Mouse (Mus musculus) adipose tissue, adult 10 weeks (tissue): ENCODE data around the gene Copz2. TPM values are rescaled to one million over a fixed set of nuclear protein-coding genes. Genes with fewer than 3 reads are reported as not detected.

Experiments used
- polyA plus RNA-seq: library from polyadenylated mRNA; stranded (reverse); fragments of 350-450 nt; fragmentation: Illumina TruSeq; extraction: RNeasy Lipid Tissue Mini Kit (QIAGEN cat#74804); gene quantifications from one replicate; pipeline ENCODE4 v1.2.3, GENCODE M21; 2014; ENCODE audit warnings: low read depth, low replicate concordance

Copz2 gene
- polyA plus RNA-seq: 60.0 TPM

DNA sequence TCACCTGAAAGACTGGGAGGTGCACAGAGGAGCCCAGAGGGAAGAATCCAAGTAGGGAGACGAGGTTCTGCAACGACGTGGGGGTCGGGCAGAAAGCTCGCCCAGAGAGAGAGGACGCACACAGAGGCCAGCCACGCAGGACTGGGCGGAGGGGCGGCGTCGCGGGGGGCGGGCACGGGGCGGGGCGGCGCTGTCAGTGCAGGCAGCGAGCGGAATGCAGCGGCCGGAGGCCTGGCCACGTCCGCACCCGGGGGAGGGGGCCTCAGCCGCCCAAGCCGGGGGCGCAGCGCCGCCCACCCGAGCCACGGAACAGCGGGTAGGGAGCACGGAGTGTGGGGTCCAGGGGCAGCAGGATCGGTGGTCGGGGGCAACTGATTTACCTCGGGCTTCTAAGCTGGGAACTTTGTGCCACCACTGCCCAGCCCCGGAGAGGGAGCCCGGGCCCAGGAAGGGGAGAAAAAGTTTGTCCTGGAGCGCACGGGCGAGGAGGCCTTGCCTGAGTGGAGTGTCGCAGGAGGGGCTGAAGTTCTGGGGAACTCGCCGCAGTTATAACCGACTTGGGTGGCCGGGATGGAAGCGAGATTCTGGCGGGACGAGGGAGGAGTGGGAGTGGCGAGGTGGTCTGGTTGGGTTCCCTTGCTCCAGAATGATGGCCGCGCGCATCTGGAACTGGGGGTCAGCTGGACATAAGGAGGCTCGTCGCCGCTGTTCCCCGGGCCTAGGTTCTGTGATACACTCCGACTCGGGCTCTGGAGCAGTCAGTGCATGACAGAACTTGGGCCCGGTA is at the start of gene Copz2:
Copz2 (plus strand) TSS at position 190 of the 787 bp plus-strand sequence.

GRCm38 (mm10) chr11:96829813-96830538 is 19.7 kb upstream of the Copz2 start, which contains the start of gene Nfe2l1:
Gene Nfe2l1, minus strand, starts transcription at chr11:96829968.

Other genes starting within 250 kb of the Copz2 start
- 41.8 TPM for gene Snx11, start 72.3 kb upstream of the Copz2 start, polyA plus RNA-seq
- gene Cbx1, start 60.7 kb upstream of the Copz2 start, polyA plus RNA-seq: 45.5 TPM
- 181 TPM for gene Nfe2l1, start 19.9 kb upstream of the Copz2 start, polyA plus RNA-seq
- gene Cdk5rap3, start 66.6 kb downstream of the Copz2 start, polyA plus RNA-seq: 63.9 TPM
- gene Prr15l, start 78.2 kb downstream of the Copz2 start, polyA plus RNA-seq: 32.7 TPM
- gene Pnpo, start 94.1 kb downstream of the Copz2 start, polyA plus RNA-seq: 40.4 TPM
- 16.7 TPM for gene Sp2, start 133.1 kb downstream of the Copz2 start, polyA plus RNA-seq
- gene Sp6, start 163.5 kb downstream of the Copz2 start, polyA plus RNA-seq: 1.7 TPM
- gene Scrn2, start 180.1 kb downstream of the Copz2 start, polyA plus RNA-seq: 17.2 TPM
- 21.4 TPM for gene Lrrc46, start 191.5 kb downstream of the Copz2 start, polyA plus RNA-seq
- gene Mrpl10, start 191.7 kb downstream of the Copz2 start, polyA plus RNA-seq: 52.3 TPM
- 29.5 TPM for gene Osbpl7, start 200.8 kb downstream of the Copz2 start, polyA plus RNA-seq